Mouse (Mus musculus): ENCODE results near the gene Pias1. TPM values are rescaled to one million over a fixed set of nuclear protein-coding genes. Genes with fewer than 3 reads are reported as not detected.
A peak's percentile ranks its signal among the peaks of the same experiment; 100 is the strongest.

Gene Pias1
- total RNA-seq, 2 experiments from 2014 or later: 66.0 to 68.6 TPM

DNA sequence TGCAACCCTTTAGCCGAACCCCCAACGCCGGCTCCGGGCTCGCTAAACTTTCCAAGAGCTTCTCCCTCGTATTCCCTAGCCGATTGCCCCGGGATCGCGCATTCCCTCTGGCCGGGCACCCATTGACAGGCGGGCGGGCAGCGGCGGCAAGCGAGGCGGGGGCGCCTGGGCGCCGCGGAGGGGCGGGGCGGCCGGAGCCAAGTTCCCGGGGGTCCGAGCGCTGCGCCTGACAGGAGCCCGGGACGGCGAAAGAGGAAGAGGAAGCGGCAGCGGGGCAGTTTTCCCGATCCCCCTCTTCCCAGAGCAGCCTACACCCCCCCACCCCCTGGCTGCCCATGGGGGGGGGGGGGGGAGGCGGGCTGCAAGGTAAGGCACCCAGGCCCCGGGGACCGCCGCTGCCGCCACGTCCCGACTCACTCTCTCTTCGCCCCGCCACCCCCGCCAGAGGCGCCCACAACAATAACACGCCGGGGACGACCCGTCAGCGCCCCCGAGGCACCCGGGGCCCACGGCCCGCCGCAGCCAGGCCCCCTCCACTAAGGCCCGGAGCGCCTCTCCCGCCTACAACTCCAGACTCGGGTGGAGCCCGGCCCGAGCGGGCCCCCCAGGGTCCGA is 7.5 kb downstream of the Pias1 start:
- no peak for TF ChIP-seq CTCF (IDR thresholded peaks at IDR 0.05)
- peak; percentile 23 to 40 for DNase-seq (ENCODE audit: extremely low spot score in 1 of 2, low spot score in 2 of 2)
- Histone ChIP-seq H3K4me3 (peak overlapping the region; percentile 100), H3K27ac (peak overlapping the region; percentile 95)
- intact Hi-C loops (cut with DNase I): loop anchor here (2.0 to 5.0 kb wide), 4 partner anchors 77 to 145 kb away; no protein-coding TSS in a partner anchor

DNA sequence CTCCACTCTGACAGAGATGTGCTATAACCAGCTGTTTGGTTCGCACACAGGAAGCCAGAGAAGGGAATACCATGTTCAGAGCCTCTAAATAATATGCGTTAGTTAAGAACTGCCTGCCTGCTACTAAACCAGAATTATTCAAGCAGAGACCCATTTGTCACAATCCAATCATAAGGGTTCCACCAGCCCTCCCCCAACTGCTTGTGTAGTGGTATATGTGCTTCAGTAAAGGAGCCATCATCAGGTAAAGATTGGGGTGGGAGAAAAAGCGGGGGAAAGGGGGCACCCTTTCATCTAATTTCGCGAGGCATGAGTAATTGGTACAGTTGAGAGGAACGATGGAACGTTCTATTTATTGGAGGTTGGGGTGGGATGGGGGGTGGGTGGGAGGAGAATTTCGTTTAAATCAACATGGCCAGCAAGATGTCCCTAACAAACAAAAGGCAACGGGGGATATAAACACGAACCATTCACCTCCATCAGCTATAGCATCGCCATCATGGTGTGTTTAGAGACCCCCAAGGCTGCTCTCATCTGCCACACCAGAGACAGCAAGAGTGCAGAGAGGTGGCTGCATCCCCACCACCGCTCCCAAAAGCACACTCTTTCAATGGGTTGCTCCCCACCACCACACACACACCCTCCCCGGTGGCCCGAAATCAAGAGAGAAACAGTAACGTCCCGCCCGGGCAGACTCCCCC is 8.1 kb downstream of the Pias1 start:
- peak overlapping the region; percentile 100 for H3K4me3 ChIP-seq
- DNase-seq (ENCODE audit: extremely low spot score in 1 of 2, low spot score in 2 of 2): peak; percentile 11 to 16
- no peak for TF ChIP-seq CTCF (IDR thresholded peaks at IDR 0.05)
- intact Hi-C loops (cut with DNase I): loop anchor here (2.0 to 5.0 kb wide), 4 partner anchors 78 to 145 kb away; no protein-coding TSS in a partner anchor
- H3K27ac ChIP-seq: peak overlapping the region; percentile 95

DNA sequence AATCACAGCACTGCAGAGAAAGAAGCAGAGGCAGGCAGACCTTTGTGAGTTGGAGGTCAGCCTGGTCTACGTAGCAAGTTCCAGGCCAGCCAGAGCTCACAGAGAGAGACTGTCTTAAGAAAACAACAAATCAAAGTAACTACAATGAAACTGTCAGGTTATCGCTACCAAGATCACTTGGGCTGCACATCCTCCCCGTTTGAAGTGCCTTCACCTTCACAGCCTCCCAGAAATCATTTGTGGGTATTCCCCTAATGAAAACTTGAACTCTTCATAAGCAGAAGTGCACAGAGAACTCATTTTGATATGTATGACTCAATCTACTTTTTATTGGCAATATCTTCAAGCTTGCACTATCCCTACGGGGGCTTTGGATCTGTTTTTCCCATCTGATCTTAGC is 10.6 kb downstream of the Pias1 start:
- Histone ChIP-seq H3K27ac (no peak overlapping the region), H3K4me3 (no peak overlapping the region)
- TF ChIP-seq CTCF (IDR thresholded peaks at IDR 0.05): no peak
- no peak for DNase-seq (ENCODE audit: extremely low spot score in 1 of 2, low spot score in 2 of 2)
- intact Hi-C loops (cut with DNase I): no loop called here

DNA sequence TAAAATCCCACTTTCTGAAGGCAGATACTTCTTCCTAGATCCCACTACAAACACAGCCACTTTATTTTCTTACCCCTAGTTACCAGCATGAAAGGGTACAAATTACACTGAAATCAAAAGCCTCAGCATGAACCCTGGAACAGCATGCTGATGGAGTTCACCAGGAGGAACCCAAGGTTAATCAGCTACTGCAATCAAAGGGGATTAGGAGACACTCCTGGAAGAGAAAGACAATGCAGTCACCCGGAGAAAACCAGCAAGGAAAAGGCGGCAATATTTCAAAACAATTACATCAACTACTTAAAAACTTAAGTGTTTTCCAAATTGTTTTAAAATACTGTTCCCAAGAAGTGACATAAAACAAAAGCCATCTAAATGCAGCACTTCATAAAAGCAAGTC is 11.9 kb downstream of the Pias1 start:
- no peak overlapping the region for H3K27ac ChIP-seq
- no peak for DNase-seq (ENCODE audit: extremely low spot score in 1 of 2, low spot score in 2 of 2)
- intact Hi-C loops (cut with DNase I): no loop called here
- no peak for TF ChIP-seq CTCF (IDR thresholded peaks at IDR 0.05)
- no peak overlapping the region for H3K4me3 ChIP-seq

DNA sequence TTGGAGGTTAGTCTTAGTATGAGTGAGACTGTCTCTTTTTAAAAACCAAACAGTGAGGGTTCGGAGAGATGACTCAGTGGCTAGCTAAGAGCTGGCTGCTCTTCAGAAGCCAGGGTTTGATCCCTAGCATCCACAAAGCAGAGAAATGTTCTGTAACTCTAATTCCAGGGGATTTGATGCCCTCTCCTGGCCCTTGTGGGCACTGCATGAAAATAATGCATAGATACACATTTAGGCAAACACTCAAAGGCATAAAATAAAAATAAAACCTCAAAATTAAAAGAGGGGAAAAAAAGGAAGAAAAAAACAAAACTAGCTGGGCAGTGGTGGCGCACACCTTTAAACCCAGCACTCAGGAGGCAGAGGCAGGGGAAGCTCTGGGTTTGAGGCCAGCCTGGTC is 13.3 kb downstream of the Pias1 start:
- no peak for DNase-seq (ENCODE audit: extremely low spot score in 1 of 2, low spot score in 2 of 2)
- Histone ChIP-seq H3K4me3 (no peak overlapping the region), H3K27ac (no peak overlapping the region)
- intact Hi-C loops (cut with DNase I): loop anchor here (5.0 kb wide), 1 partner anchor 82 kb away; no protein-coding TSS in a partner anchor
- peak; percentile 53 for TF ChIP-seq CTCF (IDR thresholded peaks at IDR 0.05)

DNA sequence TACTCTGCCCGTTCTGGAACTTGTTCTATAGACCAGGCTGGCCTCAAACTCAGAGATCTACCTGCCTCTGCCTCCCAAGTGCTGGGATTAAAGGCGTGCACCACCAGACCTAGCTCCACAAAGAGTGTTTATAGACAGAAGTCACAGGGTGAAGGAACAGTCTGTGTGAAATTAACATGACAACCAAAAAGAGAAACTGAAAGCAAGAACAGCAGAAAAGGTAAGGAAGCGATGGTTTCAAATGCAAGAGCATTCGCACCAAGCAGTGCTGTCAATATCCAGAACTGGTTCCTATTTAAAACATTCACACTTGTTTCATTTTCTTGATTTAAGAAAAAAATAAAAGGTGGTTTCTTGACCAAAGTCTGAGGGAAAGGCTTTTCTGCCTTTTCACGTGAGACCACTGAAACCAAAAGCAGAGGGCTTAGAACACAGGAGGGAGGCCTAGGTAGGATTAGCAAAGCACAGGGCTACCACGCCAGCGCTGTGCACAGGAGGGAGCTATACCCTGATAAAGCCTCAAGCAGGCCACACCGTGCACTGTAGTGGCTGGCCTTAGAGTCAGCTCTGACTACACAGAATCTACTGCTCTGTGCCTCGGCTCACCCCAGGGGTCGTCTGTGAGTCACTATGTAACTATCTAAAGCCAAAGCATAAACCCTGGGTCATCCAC is 15.5 kb downstream of the Pias1 start:
- intact Hi-C loops (cut with DNase I): loop anchor here (5.0 kb wide), 1 partner anchor 80 kb away; no protein-coding TSS in a partner anchor
- Histone ChIP-seq H3K27ac (no peak overlapping the region), H3K4me3 (no peak overlapping the region)
- peak; percentile 6 for TF ChIP-seq CTCF (IDR thresholded peaks at IDR 0.05)
- DNase-seq (ENCODE audit: extremely low spot score in 1 of 2, low spot score in 2 of 2): no peak

DNA sequence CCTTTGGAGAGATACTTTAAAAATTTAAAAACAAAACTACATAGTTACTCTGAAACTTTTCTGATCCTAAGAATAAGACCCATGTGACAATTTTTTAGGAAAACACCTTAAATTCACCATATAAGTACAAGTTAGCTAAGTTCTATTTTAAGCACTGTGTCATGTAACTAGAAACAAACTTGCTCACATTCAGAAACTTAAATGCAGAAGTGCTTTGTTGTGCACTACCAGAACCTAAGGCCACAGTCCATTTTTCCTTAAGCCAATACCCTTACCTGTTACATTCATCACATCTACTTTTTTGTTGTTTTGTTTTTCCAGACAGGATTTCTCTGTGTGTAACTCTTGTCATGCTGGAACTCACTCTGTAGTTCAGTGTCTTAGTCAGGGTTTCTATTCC is 17.4 kb downstream of the Pias1 start:
- H3K27ac ChIP-seq: no peak overlapping the region
- TF ChIP-seq CTCF (IDR thresholded peaks at IDR 0.05): no peak
- intact Hi-C loops (cut with DNase I): loop anchor here (5.0 kb wide), 1 partner anchor 78 kb away; no protein-coding TSS in a partner anchor
- H3K4me3 ChIP-seq: no peak overlapping the region
- DNase-seq (ENCODE audit: extremely low spot score in 1 of 2, low spot score in 2 of 2): no peak

DNA sequence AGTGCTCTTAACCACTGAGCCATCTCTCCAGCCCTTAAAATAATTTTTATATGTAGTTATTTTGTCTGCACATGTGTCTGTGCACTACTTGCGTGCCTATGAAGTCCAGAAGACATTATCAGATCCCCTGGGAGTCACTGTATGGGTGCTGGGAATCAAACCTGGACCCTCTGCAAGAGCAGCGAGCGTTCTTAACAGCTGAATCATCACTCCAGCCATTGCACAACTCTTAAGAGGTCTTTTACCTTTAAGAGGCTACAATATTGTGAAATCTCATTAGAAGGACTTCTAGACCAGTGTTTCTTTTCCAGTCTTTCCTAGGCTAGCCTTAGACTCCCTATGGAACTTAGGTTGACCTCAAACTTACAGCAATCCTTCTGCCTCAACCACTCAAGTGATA is 21.7 kb downstream of the Pias1 start:
- Histone ChIP-seq H3K4me3 (no peak overlapping the region), H3K27ac (no peak overlapping the region)
- intact Hi-C loops (cut with DNase I): no loop called here
- no peak for DNase-seq (ENCODE audit: extremely low spot score in 1 of 2, low spot score in 2 of 2)
- no peak for TF ChIP-seq CTCF (IDR thresholded peaks at IDR 0.05)

DNA sequence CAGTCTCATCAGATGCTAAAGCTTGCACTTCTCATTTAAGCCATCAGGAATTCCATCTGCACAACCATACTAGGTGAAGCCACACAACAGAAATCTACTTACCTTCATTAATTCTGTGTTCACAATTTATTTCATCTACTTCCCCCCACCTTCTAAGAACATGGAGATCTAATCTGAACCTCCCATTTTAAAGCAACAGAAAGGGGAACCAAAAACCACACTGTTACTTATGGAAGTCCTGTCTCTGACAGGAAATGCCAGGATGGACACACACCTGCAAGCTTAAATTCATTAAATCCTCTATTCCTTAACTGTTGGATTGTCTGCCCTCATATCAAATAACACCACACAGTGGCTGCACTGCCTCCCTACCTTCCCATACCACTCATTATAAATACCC is 35.0 kb downstream of the Pias1 start:
- intact Hi-C loops (cut with DNase I): no loop called here
- no peak for TF ChIP-seq CTCF (IDR thresholded peaks at IDR 0.05)
- no peak overlapping the region for H3K27ac ChIP-seq

DNA sequence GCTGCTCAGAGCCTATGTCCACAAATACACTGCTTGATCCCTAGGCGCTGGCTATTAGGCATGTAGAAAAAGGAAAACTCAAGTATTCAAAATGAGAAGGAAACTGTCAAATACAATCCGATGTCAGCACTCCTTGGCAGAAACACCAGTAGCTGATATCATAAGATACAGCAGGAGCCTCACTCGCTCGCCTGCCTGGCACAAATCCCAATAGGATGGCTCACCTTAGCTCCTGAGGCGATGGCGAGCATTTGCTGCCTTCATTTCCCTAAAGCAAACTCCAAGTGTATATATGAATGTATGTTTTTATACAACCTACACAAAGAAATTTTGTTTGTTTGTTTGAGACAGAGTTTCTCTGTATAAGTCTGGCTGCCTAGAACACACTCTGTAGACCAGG is 42.4 kb downstream of the Pias1 start:
- no peak overlapping the region for H3K27ac ChIP-seq
- no peak for DNase-seq (ENCODE audit: extremely low spot score in 1 of 2, low spot score in 2 of 2)
- no peak overlapping the region for H3K4me3 ChIP-seq
- no peak for TF ChIP-seq CTCF (IDR thresholded peaks at IDR 0.05)
- intact Hi-C loops (cut with DNase I): no loop called here

More for the DNA sequence above, 35.0 kb downstream of the Pias1 start:
- no peak overlapping the region for H3K4me3 ChIP-seq
- DNase-seq (ENCODE audit: extremely low spot score in 1 of 2, low spot score in 2 of 2): no peak

DNA sequence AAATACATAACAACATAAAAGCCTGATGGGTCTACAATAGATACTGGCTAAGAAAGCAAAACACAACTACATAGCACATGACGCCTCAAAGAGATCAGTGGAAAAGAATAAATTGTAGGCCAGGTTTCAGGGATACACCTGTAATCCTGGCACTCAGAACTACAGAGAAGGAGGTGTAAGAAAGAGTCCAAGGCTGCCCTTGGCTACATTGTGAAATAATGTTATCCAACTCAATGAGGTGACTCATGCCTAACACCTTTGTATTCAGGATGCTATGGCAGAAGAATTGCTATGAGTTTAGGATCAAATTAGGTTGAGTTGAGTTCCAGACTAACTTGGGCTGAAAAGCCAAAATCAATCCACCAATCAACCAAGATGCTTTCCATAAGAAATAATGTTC is 43.7 kb downstream of the Pias1 start:
- TF ChIP-seq CTCF (IDR thresholded peaks at IDR 0.05): no peak
- DNase-seq (ENCODE audit: extremely low spot score in 1 of 2, low spot score in 2 of 2): no peak
- intact Hi-C loops (cut with DNase I): no loop called here
- H3K27ac ChIP-seq: no peak overlapping the region
- H3K4me3 ChIP-seq: no peak overlapping the region

DNA sequence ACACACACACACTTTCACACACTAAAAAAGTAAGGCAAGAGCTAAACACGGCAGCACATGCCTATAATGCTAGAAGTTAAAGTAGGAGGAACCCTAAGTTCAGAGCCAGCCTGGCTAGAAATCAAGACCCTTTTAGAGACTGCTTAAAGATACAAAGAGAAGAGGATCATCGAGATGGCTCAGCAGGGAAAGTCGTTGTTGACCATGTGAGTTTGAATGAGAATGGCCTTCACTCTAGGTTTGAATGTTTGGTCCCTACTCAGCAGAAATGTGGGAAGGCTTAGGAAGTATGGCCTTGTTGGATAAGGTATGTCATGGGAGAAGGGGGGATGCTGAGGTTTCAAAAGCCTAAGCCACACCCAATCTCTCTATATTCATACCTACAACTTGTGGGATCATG is 46.8 kb downstream of the Pias1 start:
- intact Hi-C loops (cut with DNase I): no loop called here
- DNase-seq (ENCODE audit: extremely low spot score in 1 of 2, low spot score in 2 of 2): no peak
- no peak overlapping the region for H3K27ac ChIP-seq
- no peak overlapping the region for H3K4me3 ChIP-seq
- TF ChIP-seq CTCF (IDR thresholded peaks at IDR 0.05): no peak

Measured in left cerebral cortex, adult 2 months (tissue).